Mouse (Mus musculus) myocyte (in vitro differentiated cells): Measurements from ENCODE around the gene Pnmal2.

Experiments used
- CEBPB ChIP-seq: IDR thresholded peaks from 2 replicates; pipeline ENCODE4 v1.6.1; 2011; ENCODE audit warnings: mild to moderate bottlenecking, moderate library complexity; ENCODE audit not compliant: poor library complexity, insufficient read depth, severe bottlenecking
- E2F4 ChIP-seq: IDR thresholded peaks from one replicate; pipeline ENCODE4 v1.6.1; 2011; ENCODE audit warnings: mild to moderate bottlenecking, control low read depth, moderate library complexity; ENCODE audit not compliant: insufficient read depth
- MAX ChIP-seq: IDR thresholded peaks from one replicate; pipeline ENCODE4 v1.6.1; 2011; ENCODE audit warnings: low read depth, mild to moderate bottlenecking, control low read depth
- MYOD1 ChIP-seq, 3 experiments: IDR thresholded peaks; one replicate each; pipeline ENCODE4 v1.6.1; 2011; ENCODE audit warnings: control low read depth in 2 of 3, low read depth in 2 of 3, mild to moderate bottlenecking in 2 of 3, moderate library complexity in 1 of 3; ENCODE audit not compliant: insufficient read length in 2 of 3, control insufficient read depth in 1 of 3
- MYOG ChIP-seq, 3 experiments: IDR thresholded peaks; one replicate each; pipeline ENCODE4 v1.6.1; 2011; ENCODE audit warnings: control low read depth in 2 of 3, low read depth in 2 of 3, mild to moderate bottlenecking in 2 of 3; ENCODE audit not compliant: insufficient read length in 2 of 3, control insufficient read depth in 1 of 3, insufficient read depth in 1 of 3
- POLR2A ChIP-seq: IDR thresholded peaks from one replicate; pipeline ENCODE4 v1.6.1; 2011; ENCODE audit warnings: low read depth, mild to moderate bottlenecking, control low read depth, moderate library complexity; ENCODE audit not compliant: insufficient read length
- POLR2AphosphoS2 ChIP-seq: IDR thresholded peaks from one replicate; pipeline ENCODE4 v1.6.1; 2011; ENCODE audit warnings: low read depth, control low read depth; ENCODE audit not compliant: insufficient read length
- SRF ChIP-seq: IDR thresholded peaks from one replicate; pipeline ENCODE4 v1.6.1; 2011; ENCODE audit warnings: low read depth; ENCODE audit not compliant: control insufficient read depth, insufficient read length
- TCF12 ChIP-seq: IDR thresholded peaks from one replicate; pipeline ENCODE4 v1.6.1; 2011; ENCODE audit warnings: mild to moderate bottlenecking, control low read depth; ENCODE audit not compliant: poor library complexity, insufficient read depth, severe bottlenecking
- TCF3 ChIP-seq: IDR thresholded peaks from one replicate; pipeline ENCODE4 v1.6.1; 2011; ENCODE audit warnings: low read depth, control low read depth; ENCODE audit not compliant: insufficient read length
- USF1 ChIP-seq: IDR thresholded peaks from one replicate; pipeline ENCODE4 v1.6.1; 2011; ENCODE audit warnings: low read depth, mild to moderate bottlenecking, control low read depth, moderate library complexity

GRCm38 (mm10) chr7:16918670-16919069 is 25.8 kb upstream of the Pnmal2 start:
- TF ChIP-seq POLR2AphosphoS2, result no peak
- TF ChIP-seq POLR2A, result no peak
- no peak for TF ChIP-seq MAX
- no peak for TF ChIP-seq TCF12
- no peak for TF ChIP-seq MYOD1 (IDR thresholded peaks at IDR 0.05; ENCODE audit: control insufficient read depth in 1 of 3, insufficient read length in 2 of 3, low read depth in 2 of 3)
- TF ChIP-seq USF1, result no peak
- TF ChIP-seq SRF, result no peak
- no peak for TF ChIP-seq MYOG (IDR thresholded peaks at IDR 0.05; ENCODE audit: control insufficient read depth in 1 of 3, insufficient read depth in 1 of 3, insufficient read length in 2 of 3, low read depth in 2 of 3)
- TF ChIP-seq CEBPB, result no peak
- no peak for TF ChIP-seq TCF3
- no peak for TF ChIP-seq E2F4
